Mouse (Mus musculus): Measurements from ENCODE around the gene Clp1. TPM values are rescaled to one million over a fixed set of nuclear protein-coding genes. Genes with fewer than 3 reads are reported as not detected.
"Not testable (repeated sequence)": the region's sequence is repeated elsewhere in the genome, so short reads cannot be mapped to it uniquely, and the experiment has no call there.

Gene Clp1
- polyA plus RNA-seq, 1 experiment from 2014 or later: 39.7 TPM

DNA sequence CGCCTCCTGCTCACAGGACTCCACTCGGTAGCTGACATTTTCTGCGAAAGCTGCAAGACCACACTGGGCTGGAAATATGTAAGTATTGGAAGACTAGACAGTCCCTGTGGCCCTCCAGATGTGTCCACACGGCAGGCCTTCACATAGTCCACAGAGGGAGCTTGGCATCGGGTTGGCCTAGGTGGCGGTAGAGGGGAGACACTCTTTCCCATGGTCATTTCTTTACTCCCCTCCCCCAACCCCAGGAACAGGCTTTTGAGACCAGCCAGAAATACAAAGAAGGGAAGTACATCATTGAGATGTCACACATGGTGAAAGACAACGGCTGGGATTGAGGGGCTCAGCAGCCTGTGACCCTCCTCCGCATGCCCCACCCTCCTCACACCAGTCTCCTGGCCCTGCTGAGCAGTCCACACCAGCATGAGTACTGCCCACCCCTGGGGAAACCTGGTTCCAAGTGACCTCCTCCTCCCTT lies 10.3 kb upstream of the Clp1 start:
- H3K4me2 ChIP-seq (replicated peaks): peak overlapping the region; percentile 73
- H3K9ac ChIP-seq: peak overlapping the region; percentile 56
- peaks cover 88% of the 10 kb centered on the region for H3K4me1 ChIP-seq
- ATAC-seq (ENCODE audit: low FRiP score, low read depth): peak; percentile 4; the same call in 1 of the 2 replicates
- WGBS: 5% methylated on average over 8 of the region's 8 CpGs
- H3K27me3 ChIP-seq: no peaks in the 10 kb centered on the region
- peaks cover 14% of the 10 kb centered on the region for H3K36me3 ChIP-seq
- peak overlapping the region; percentile 72 for H3K27ac ChIP-seq
- H3K9me3 ChIP-seq: no peaks in the 10 kb centered on the region
- peak overlapping the region; percentile 8; the same call in 1 of the 2 replicates for H3K4me3 ChIP-seq

DNA sequence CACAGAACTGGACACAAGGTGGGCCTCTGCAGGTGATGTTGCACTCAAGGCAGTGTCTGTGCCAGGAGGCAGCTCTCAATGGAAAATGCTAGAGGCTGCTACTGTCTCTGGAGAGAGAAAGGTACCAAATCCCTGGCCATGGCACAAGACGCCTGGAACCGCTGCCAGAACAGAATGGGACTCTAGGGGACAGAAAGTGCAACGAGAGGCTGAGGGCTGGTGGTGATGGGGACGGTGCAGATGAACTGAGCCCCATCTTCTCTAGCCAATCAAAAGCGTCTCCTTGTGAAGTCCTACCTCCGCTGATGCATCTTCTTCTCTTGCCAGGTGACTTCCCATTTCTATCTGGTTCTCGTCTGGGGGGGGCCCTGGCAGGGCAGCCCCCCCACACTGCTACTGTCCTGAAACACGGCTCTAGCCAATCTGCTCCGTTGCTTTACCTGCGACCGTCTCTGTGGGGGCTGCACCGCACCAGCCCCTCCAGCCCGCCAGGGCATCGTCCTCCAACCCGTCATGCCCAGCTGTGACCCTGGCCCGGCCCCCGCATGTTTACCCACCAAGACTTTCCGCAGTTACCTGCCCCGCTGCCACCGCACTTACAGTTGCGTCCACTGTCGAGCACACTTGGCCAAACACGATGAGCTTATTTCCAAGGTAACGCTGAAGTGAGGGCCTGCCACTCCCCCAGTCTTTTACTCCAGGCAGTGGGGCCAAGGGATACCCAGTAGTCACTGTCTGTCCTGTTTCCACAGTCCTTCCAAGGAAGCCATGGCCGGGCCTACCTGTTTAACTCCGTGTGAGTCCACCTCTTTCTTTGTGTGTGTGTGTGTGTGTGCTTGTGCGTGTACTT lies 9.4 kb upstream of the Clp1 start:
- peak; percentile 8; the same call in 1 of the 2 replicates for ATAC-seq (ENCODE audit: low FRiP score, low read depth)

DNA sequence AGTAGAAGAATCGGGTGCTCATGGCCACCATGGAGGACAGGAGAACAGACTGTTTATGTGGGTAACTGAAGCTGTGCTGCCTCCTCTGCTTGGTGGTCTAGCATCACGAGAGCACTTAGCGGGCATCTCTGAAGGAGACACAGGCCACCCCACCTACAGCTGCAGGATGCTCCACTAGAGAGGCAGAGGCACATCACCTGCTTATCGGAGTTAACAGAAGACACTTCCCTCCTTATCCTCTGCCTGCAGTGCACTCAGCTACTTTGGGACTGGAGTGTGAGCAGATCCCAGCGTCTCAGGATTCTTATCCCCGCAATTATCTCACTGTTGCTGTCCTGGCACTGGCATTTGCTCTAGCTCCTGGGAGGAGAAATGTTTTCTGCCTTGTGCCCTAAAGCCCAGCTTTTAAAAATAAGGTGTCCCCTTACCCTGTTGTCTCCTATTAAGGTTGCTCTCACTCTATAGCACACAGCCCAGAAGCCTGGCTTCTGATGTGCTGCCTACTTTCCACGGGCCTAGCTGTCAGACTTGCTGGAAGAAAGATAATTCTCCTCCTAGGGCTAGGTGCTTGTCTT lies 8.3 kb upstream of the Clp1 start:
- Histone ChIP-seq H3K4me1 (peaks cover 70% of the 10 kb centered on the region), H3K4me2 (replicated peaks) (peak overlapping the region; percentile 73), H3K4me3 (peak overlapping the region; percentile 55), H3K36me3 (peaks cover 5% of the 10 kb centered on the region), H3K9me3 (no peaks in the 10 kb centered on the region), H3K27me3 (no peaks in the 10 kb centered on the region), H3K27ac (no peak overlapping the region), H3K9ac (peak overlapping the region; percentile 72)
- 22% methylated on average over 7 of the region's 7 CpGs for WGBS
- ATAC-seq (ENCODE audit: low FRiP score, low read depth): no peak; the same call in 1 of the 2 replicates

More for the DNA sequence above, 9.4 kb upstream of the Clp1 start:
- WGBS: 5% methylated on average over 27 of the region's 27 CpGs
- no peak overlapping the region for H3K27ac ChIP-seq
- H3K27me3 ChIP-seq: no peaks in the 10 kb centered on the region
- H3K4me3 ChIP-seq: peak overlapping the region; percentile 19
- H3K36me3 ChIP-seq: peaks cover 14% of the 10 kb centered on the region
- H3K9me3 ChIP-seq: no peaks in the 10 kb centered on the region
- peaks cover 81% of the 10 kb centered on the region for H3K4me1 ChIP-seq
- peak overlapping the region; percentile 56; the same call in 1 of the 2 replicates for H3K9ac ChIP-seq
- peak overlapping the region; percentile 73 for H3K4me2 ChIP-seq (replicated peaks)

GRCm38 (mm10) chr2:84734919-84735318 lies 7.8 kb upstream of the Clp1 start:
- peak overlapping the region; percentile 72 for H3K9ac ChIP-seq
- no peak overlapping the region for H3K27ac ChIP-seq
- 5% methylated on average over 2 of the region's 2 CpGs for WGBS
- no peaks in the 10 kb centered on the region for H3K9me3 ChIP-seq
- no peaks in the 10 kb centered on the region for H3K27me3 ChIP-seq
- H3K4me2 ChIP-seq (replicated peaks): peak overlapping the region; percentile 73
- peak overlapping the region; percentile 55 for H3K4me3 ChIP-seq
- no peak; the same call in 1 of the 2 replicates for ATAC-seq (ENCODE audit: low FRiP score, low read depth)
- H3K36me3 ChIP-seq: peaks cover under 1% of the 10 kb centered on the region
- peaks cover 65% of the 10 kb centered on the region for H3K4me1 ChIP-seq

- peak overlapping the region; percentile 55 for H3K4me3 ChIP-seq
- ATAC-seq (ENCODE audit: low FRiP score, low read depth): no peak
- WGBS: under 1% methylated on average over 11 of the region's 11 CpGs
Measured at GRCm38 (mm10) chr2:84734351-84734864, 7.3 kb upstream of the Clp1 start.

DNA sequence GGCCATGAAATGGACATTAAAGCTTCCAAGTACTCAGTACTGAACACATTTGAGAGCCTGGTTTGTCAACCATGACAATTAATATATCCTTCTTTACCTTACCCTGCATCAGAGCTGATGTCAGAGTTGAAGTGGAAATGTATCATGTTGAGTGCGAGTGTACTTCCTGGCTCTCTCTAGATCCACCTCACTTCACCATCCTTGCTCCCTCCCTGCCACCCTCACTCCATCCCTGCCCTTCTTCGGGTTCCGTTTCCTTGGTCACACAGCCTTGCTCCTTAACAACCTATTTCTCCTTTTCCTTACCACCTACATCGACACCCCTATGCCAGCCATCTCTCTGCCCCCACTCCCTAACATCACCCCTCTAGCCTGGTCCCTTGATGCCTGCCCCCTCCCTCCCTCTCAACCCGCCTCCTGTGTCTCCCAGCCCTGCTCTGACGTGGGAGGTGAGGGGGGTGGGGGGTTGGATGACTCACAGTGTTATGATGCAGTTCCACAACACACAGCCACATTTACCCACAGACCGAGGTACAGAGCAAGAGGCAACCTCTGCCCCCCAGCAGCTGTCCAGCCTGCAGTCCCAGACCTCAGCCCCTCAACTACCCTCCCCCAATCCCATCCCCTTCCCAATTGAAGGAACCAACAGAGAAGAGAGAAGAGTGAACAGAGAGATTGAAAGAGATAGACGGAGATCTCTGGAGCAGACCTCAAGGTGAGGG lies 6.6 kb upstream of the Clp1 start, which contains the start of gene Ypel4:
TSS of gene Ypel4 (plus strand) at position 480 of the 722 bp plus-strand sequence.
- Histone ChIP-seq H3K36me3 (no peaks in the 10 kb centered on the region), H3K27me3 (no peaks in the 10 kb centered on the region), H3K9me3 (no peaks in the 10 kb centered on the region), H3K9ac (peak within 1 kb of the TSS; percentile 72), H3K4me2 (replicated peaks) (peak within 1 kb of the TSS; percentile 73), H3K4me1 (peaks cover 53% of the 10 kb centered on the region), H3K4me3 (peak within 1 kb of the TSS; percentile 55), H3K27ac (peak within 1 kb of the TSS; percentile 33; the same call in 1 of the 2 replicates)
- WGBS: under 1% methylated on average over 8 of the region's 8 CpGs
- ATAC-seq (ENCODE audit: low FRiP score, low read depth): peak; percentile 41; the same call in 1 of the 2 replicates

More at GRCm38 (mm10) chr2:84734351-84734864, 7.3 kb upstream of the Clp1 start:
- peak overlapping the region; percentile 72 for H3K9ac ChIP-seq
- peak overlapping the region; percentile 33; the same call in 1 of the 2 replicates for H3K27ac ChIP-seq
- H3K27me3 ChIP-seq: no peaks in the 10 kb centered on the region
- peaks cover 60% of the 10 kb centered on the region for H3K4me1 ChIP-seq
- H3K4me2 ChIP-seq (replicated peaks): peak overlapping the region; percentile 73
- H3K36me3 ChIP-seq: no peaks in the 10 kb centered on the region
- H3K9me3 ChIP-seq: no peaks in the 10 kb centered on the region

DNA sequence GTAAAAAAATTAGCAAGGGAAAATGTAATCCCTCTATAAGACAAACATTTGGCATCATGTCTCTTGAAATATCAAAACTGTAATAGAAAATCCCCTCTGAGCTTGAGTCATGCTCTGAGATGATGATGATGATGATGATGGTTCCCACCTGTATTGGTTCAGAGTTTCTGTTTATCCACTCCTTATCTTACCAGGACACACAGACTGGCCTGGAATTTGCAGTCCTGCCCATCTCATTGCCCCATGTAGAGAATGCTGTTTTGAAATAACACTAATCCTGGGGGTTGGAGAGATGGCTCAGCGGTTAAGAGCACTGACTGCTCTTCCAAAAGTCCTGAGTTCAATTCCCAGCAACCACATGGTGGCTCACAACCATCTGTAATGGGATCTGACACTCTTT lies 5.2 kb upstream of the Clp1 start:
- no peak for ATAC-seq (ENCODE audit: low FRiP score, low read depth)
- WGBS: 85% methylated on average over 1 of the region's 1 CpGs

GRCm38 (mm10) chr2:84731206-84731605 lies 4.1 kb upstream of the Clp1 start:
- Histone ChIP-seq H3K27ac (no peak overlapping the region), H3K4me2 (replicated peaks) (no peak overlapping the region), H3K4me3 (no peak overlapping the region), H3K36me3 (no peaks in the 10 kb centered on the region), H3K9me3 (no peaks in the 10 kb centered on the region), H3K27me3 (no peaks in the 10 kb centered on the region), H3K9ac (no peak overlapping the region), H3K4me1 (peaks cover 33% of the 10 kb centered on the region)
- no peak for ATAC-seq (ENCODE audit: low FRiP score, low read depth)
- WGBS: 75% methylated on average over 3 of the region's 3 CpGs

More for the DNA sequence above, 5.2 kb upstream of the Clp1 start:
- Histone ChIP-seq H3K36me3 (no peaks in the 10 kb centered on the region), H3K4me3 (no peak overlapping the region), H3K9me3 (no peaks in the 10 kb centered on the region), H3K27ac (no peak overlapping the region), H3K9ac (no peak overlapping the region), H3K4me1 (peaks cover 40% of the 10 kb centered on the region), H3K27me3 (no peaks in the 10 kb centered on the region), H3K4me2 (replicated peaks) (no peak overlapping the region)

DNA sequence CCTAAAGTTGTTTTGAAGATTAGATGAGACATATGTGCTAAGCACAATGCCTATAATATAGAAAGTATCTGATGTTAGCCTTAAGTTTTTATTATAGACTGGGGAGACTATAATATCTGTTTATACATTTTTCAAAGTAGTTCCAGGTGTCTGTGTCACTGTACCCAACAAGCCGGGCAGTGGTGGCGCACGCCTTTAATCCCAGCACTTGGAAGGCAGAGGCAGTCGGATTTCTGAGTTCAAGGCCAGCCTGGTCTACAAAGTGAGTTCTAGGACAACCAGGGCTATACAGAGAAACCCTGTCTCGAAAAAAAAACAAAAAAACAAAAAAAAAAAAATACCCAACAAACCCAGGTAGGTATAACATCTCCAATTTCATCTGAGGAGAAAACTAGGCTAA lies 1.0 kb upstream of the Clp1 start:
- not testable (repeated sequence) for H3K4me2 ChIP-seq (replicated peaks); ATAC-seq (ENCODE audit: low FRiP score, low read depth); H3K4me3 ChIP-seq; H3K27me3 ChIP-seq; H3K9ac ChIP-seq; H3K27ac ChIP-seq; H3K9me3 ChIP-seq
- 84% methylated on average over 5 of the region's 5 CpGs for WGBS
- H3K4me1 ChIP-seq: peaks cover 18% of the 10 kb centered on the region
- peaks cover 22% of the 10 kb centered on the region for H3K36me3 ChIP-seq

- ATAC-seq (ENCODE audit: low FRiP score, low read depth): peak; percentile 3; the same call in 1 of the 2 replicates
- Histone ChIP-seq H3K36me3 (peaks cover 29% of the 10 kb centered on the region), H3K4me3 (peak overlapping the region; percentile 67), H3K4me2 (replicated peaks) (peak overlapping the region; percentile 91), H3K9ac (peak overlapping the region; percentile 73), H3K27ac (0 out of 2 replicates have a peak overlapping the region, but pooled peaks have one; percentile 80), H3K9me3 (no peaks in the 10 kb centered on the region), H3K27me3 (no peaks in the 10 kb centered on the region), H3K4me1 (peaks cover 18% of the 10 kb centered on the region)
- WGBS: 3% methylated on average over 9 of the region's 9 CpGs
Measured at GRCm38 (mm10) chr2:84726716-84727115, 434 bp downstream of the Clp1 start.

DNA sequence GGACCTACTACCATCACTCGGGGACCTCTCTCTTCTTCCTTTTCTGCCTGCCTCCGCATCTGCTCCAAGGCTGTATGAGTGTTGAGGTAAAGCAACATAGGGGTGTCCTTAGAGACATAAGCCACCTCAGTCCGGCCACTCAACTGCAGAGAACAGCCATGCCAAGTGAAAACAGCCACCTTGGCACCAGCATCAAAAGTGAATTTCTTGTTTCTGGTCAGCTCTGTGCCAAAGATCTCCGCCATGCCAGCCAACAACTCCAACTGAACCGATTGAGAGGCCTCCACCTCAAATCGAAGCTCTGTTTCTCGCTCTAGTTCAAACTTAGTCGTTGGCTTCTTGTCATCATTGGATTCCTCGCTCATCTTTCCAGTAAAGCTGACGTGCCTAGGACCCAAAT lies 1.4 kb downstream of the Clp1 start:
- Histone ChIP-seq H3K9ac (peak overlapping the region; percentile 19; the same call in 1 of the 2 replicates), H3K27ac (no peak overlapping the region), H3K27me3 (no peaks in the 10 kb centered on the region), H3K4me3 (peak overlapping the region; percentile 67), H3K4me1 (peaks cover 18% of the 10 kb centered on the region), H3K4me2 (replicated peaks) (peak overlapping the region; percentile 91), H3K36me3 (peaks cover 36% of the 10 kb centered on the region), H3K9me3 (no peaks in the 10 kb centered on the region)
- WGBS: 93% methylated on average over 10 of the region's 10 CpGs
- no peak for ATAC-seq (ENCODE audit: low FRiP score, low read depth)

Data from limb, embryonic 13.5 days (tissue).